Mouse (Mus musculus) ES-E14 (cell line): ENCODE results near the gene Cpxm2.

Source experiments
- CHD2 ChIP-seq: IDR thresholded peaks from 2 replicates; pipeline ENCODE4 v1.6.1; 2014; ENCODE audit warnings: mild to moderate bottlenecking, low read depth, low read length, inconsistent platforms
- HCFC1 ChIP-seq: IDR thresholded peaks from 2 replicates; pipeline ENCODE4 v1.6.1; 2012; ENCODE audit warnings: low read length, inconsistent platforms, borderline replicate concordance; ENCODE audit not compliant: insufficient read depth
- MAFK ChIP-seq: IDR thresholded peaks from 2 replicates; pipeline ENCODE4 v1.6.1; 2014; ENCODE audit warnings: mild to moderate bottlenecking, low read depth, low read length, inconsistent platforms; ENCODE audit not compliant: insufficient read depth
- ZC3H11A ChIP-seq: IDR thresholded peaks from 2 replicates; pipeline ENCODE4 v1.6.1; 2012; ENCODE audit warnings: low read depth, mild to moderate bottlenecking, inconsistent platforms, low read length, borderline replicate concordance
- ZNF384 ChIP-seq: IDR thresholded peaks from 2 replicates; pipeline ENCODE4 v1.6.1; 2012; ENCODE audit warnings: low read depth, low read length, inconsistent platforms

DNA sequence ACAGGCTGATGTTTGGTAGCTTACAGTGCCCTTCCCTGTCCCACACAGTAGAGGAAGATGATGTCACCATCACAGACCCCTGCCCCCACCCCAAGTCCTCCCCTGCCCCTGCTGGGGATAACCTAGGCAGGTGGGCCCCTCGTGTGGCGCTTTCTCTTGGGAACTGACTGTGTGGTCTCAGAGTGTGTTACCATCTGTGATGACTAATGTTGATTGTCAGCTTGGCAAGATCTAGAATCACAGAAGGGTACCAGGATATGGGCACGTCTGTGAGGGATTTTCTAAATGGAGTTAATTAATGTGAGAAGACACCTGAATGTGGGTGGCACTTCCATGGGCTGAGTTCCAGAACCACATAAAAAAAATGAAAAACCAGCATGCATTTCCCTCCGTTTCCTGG lies 12.7 kb upstream of the Cpxm2 start:
- no peak for TF ChIP-seq CHD2
- no peak for TF ChIP-seq ZC3H11A
- no peak for TF ChIP-seq MAFK
- TF ChIP-seq HCFC1 = no peak
- TF ChIP-seq ZNF384 = no peak
